Mouse (Mus musculus): ENCODE results near the gene Zmiz1. TPM values are rescaled to one million over a fixed set of nuclear protein-coding genes. Genes with fewer than 3 reads are reported as not detected.

The Zmiz1 gene
- polyA plus RNA-seq, 1 experiment from 2014 or later: 70.0 TPM

DNA sequence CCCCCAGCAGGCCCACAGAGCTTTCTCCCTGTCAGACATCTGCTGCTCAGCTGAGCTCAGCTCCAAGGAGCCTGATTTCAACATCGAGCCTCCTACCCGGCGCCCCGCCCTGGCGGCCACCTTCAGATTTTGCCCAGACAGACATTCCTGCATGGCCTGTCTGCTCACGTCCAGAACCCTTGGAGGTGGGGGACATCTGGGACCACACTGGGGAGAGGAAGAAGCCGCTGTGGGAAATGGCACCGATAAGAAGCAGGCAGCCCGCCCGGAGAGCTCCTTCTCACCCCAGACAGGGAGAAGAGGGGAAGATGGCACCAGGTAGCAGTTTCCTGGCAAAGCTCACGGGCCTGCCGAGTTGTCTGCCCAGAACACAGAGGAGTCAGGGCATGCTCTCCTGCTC lies 140.9 kb downstream of the Zmiz1 start:
- Histone ChIP-seq H3K4me3 (replicated peaks; ENCODE audit: low read length) (no peak overlapping the region), H3K27ac (peak overlapping the region; percentile 3; the same call in 1 of the 2 replicates), H3K9ac (no peak overlapping the region), H3K27me3 (ENCODE audit: control insufficient read depth, insufficient read depth, low read length) (no peaks in the 10 kb centered on the region), H3K4me1 (replicated peaks; ENCODE audit: control insufficient read depth, insufficient read depth, low read length) (peaks cover 15% of the 10 kb centered on the region), H3K36me3 (replicated peaks; ENCODE audit: control insufficient read depth, insufficient read depth) (peaks cover 23% of the 10 kb centered on the region), H3K4me2 (replicated peaks) (no peak overlapping the region), H3K9me3 (ENCODE audit: control insufficient read depth, low read length) (no peaks in the 10 kb centered on the region)
- no peak for ATAC-seq (ENCODE audit: low FRiP score)
- WGBS: 80% methylated on average over 12 of the region's 12 CpGs
- no peak for DNase-seq (ENCODE audit: low spot score)

GRCm38 (mm10) chr14:25600358-25600757 lies 141.4 kb downstream of the Zmiz1 start:
- 87% methylated on average over 7 of the region's 7 CpGs for WGBS
- Histone ChIP-seq H3K4me3 (replicated peaks; ENCODE audit: low read length) (no peak overlapping the region), H3K4me1 (replicated peaks; ENCODE audit: control insufficient read depth, insufficient read depth, low read length) (peaks cover 14% of the 10 kb centered on the region; the same call in 1 of the 2 replicates), H3K36me3 (replicated peaks; ENCODE audit: control insufficient read depth, insufficient read depth) (peaks cover 23% of the 10 kb centered on the region), H3K9ac (no peak overlapping the region), H3K9me3 (ENCODE audit: control insufficient read depth, low read length) (no peaks in the 10 kb centered on the region), H3K27ac (no peak overlapping the region; the same call in 1 of the 2 replicates), H3K4me2 (replicated peaks) (no peak overlapping the region), H3K27me3 (ENCODE audit: control insufficient read depth, insufficient read depth, low read length) (no peaks in the 10 kb centered on the region)
- DNase-seq (ENCODE audit: low spot score) (no peak), ATAC-seq (ENCODE audit: low FRiP score) (no peak)

GRCm38 (mm10) chr14:25600951-25601350 lies 142.0 kb downstream of the Zmiz1 start:
- Histone ChIP-seq H3K4me3 (replicated peaks; ENCODE audit: low read length) (no peak overlapping the region), H3K36me3 (replicated peaks; ENCODE audit: control insufficient read depth, insufficient read depth) (peaks cover 20% of the 10 kb centered on the region), H3K9ac (no peak overlapping the region), H3K27me3 (ENCODE audit: control insufficient read depth, insufficient read depth, low read length) (no peaks in the 10 kb centered on the region), H3K9me3 (ENCODE audit: control insufficient read depth, low read length) (no peaks in the 10 kb centered on the region), H3K27ac (peak overlapping the region; percentile 47; the same call in 1 of the 2 replicates), H3K4me1 (replicated peaks; ENCODE audit: control insufficient read depth, insufficient read depth, low read length) (peaks cover 20% of the 10 kb centered on the region), H3K4me2 (replicated peaks) (no peak overlapping the region)
- DNase-seq (ENCODE audit: low spot score) (no peak), ATAC-seq (ENCODE audit: low FRiP score) (no peak)
- 69% methylated on average over 2 of the region's 2 CpGs for WGBS

DNA sequence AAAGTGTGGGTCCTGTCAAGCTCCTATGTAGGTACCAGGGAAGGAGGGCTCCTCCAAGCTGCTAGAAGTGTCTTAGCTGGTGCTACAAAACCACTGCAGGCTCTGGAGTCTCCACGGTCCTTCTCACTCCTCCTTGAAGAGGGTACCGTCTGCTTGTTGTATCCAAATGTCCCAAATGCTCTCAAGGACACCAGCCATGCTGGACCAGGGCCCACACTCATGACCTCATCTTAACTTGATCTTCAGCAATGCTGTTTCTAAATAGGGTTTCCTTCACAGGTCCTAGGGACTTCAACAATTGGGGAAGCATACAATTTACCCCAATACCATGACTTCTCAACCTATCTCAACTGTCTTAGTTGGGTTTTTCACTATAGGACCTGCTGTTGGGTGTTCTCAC lies 143.0 kb downstream of the Zmiz1 start:
- H3K27ac ChIP-seq: no peak overlapping the region
- ATAC-seq (ENCODE audit: low FRiP score): no peak
- peaks cover 17% of the 10 kb centered on the region; the same call in 1 of the 2 replicates for H3K36me3 ChIP-seq (replicated peaks; ENCODE audit: control insufficient read depth, insufficient read depth)
- DNase-seq (ENCODE audit: low spot score): no peak
- no peak overlapping the region for H3K9ac ChIP-seq
- WGBS: 98% methylated on average over 2 of the region's 2 CpGs
- no peak overlapping the region for H3K4me2 ChIP-seq (replicated peaks)
- peaks cover 30% of the 10 kb centered on the region for H3K4me1 ChIP-seq (replicated peaks; ENCODE audit: control insufficient read depth, insufficient read depth, low read length)
- no peak overlapping the region for H3K4me3 ChIP-seq (replicated peaks; ENCODE audit: low read length)
- H3K27me3 ChIP-seq (ENCODE audit: control insufficient read depth, insufficient read depth, low read length): no peaks in the 10 kb centered on the region
- H3K9me3 ChIP-seq (ENCODE audit: control insufficient read depth, low read length): no peaks in the 10 kb centered on the region

GRCm38 (mm10) chr14:25604395-25605142 lies 145.6 kb downstream of the Zmiz1 start:
- H3K4me3 ChIP-seq (replicated peaks; ENCODE audit: low read length): no peak overlapping the region
- no peaks in the 10 kb centered on the region for H3K9me3 ChIP-seq (ENCODE audit: control insufficient read depth, low read length)
- peaks cover 4% of the 10 kb centered on the region; the same call in 1 of the 2 replicates for H3K36me3 ChIP-seq (replicated peaks; ENCODE audit: control insufficient read depth, insufficient read depth)
- peaks cover 41% of the 10 kb centered on the region for H3K4me1 ChIP-seq (replicated peaks; ENCODE audit: control insufficient read depth, insufficient read depth, low read length)
- no peak overlapping the region; the same call in 1 of the 2 replicates for H3K9ac ChIP-seq
- no peak overlapping the region for H3K4me2 ChIP-seq (replicated peaks)
- no peak overlapping the region for H3K27ac ChIP-seq
- ATAC-seq (ENCODE audit: low FRiP score) (no peak), DNase-seq (ENCODE audit: low spot score) (no peak)
- H3K27me3 ChIP-seq (ENCODE audit: control insufficient read depth, insufficient read depth, low read length): no peaks in the 10 kb centered on the region
- 6% methylated on average over 18 of the region's 18 CpGs for WGBS

DNA sequence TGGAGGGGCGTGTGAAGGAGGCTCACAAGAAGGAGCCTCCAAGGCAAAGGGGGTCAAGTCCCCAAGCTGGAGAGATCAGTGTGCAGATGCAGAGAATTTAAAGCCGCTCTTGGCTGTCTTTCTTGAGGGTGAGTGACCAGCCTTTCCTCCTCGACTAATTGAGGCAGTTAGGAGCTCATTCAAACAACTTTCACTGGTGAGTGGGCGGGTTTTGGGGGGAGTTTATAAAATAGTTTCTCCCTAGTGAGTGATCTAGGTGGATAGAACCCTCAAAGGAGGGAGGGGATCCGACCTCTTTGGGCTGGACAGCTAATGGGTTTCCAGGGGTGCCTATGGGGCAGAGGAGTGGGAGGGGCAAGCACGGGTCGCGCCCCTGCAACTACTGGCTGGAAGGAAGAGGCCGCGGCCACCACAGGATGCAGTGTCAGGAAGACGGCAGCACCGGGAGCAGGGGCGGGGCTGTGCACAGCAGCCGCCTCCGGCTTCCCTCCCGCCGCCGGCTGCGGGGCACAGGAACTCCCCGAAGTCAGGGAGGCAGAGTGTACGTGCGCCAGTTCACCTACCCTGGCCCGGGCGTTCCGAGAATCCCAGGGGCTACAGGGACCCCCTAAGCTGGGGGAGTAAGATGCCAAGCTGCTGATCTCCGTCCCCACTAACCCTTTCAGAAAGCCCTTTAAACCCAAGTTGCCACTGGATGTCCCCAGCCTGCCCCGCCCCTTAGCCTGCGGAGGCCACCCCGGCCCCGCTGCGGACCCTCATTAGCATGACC lies 147.6 kb downstream of the Zmiz1 start:
- peak overlapping the region; percentile 92 for H3K4me2 ChIP-seq (replicated peaks)
- H3K27ac ChIP-seq: peak overlapping the region; percentile 99
- H3K27me3 ChIP-seq (ENCODE audit: control insufficient read depth, insufficient read depth, low read length): no peaks in the 10 kb centered on the region
- no peaks in the 10 kb centered on the region for H3K36me3 ChIP-seq (replicated peaks; ENCODE audit: control insufficient read depth, insufficient read depth)
- no peaks in the 10 kb centered on the region for H3K9me3 ChIP-seq (ENCODE audit: control insufficient read depth, low read length)
- DNase-seq (ENCODE audit: low spot score) (no peak), ATAC-seq (ENCODE audit: low FRiP score) (peak; percentile 19)
- H3K9ac ChIP-seq: peak overlapping the region; percentile 97
- peaks cover 53% of the 10 kb centered on the region for H3K4me1 ChIP-seq (replicated peaks; ENCODE audit: control insufficient read depth, insufficient read depth, low read length)
- WGBS: 1% methylated on average over 31 of the region's 31 CpGs
- peak overlapping the region; percentile 58 for H3K4me3 ChIP-seq (replicated peaks; ENCODE audit: low read length)

DNA sequence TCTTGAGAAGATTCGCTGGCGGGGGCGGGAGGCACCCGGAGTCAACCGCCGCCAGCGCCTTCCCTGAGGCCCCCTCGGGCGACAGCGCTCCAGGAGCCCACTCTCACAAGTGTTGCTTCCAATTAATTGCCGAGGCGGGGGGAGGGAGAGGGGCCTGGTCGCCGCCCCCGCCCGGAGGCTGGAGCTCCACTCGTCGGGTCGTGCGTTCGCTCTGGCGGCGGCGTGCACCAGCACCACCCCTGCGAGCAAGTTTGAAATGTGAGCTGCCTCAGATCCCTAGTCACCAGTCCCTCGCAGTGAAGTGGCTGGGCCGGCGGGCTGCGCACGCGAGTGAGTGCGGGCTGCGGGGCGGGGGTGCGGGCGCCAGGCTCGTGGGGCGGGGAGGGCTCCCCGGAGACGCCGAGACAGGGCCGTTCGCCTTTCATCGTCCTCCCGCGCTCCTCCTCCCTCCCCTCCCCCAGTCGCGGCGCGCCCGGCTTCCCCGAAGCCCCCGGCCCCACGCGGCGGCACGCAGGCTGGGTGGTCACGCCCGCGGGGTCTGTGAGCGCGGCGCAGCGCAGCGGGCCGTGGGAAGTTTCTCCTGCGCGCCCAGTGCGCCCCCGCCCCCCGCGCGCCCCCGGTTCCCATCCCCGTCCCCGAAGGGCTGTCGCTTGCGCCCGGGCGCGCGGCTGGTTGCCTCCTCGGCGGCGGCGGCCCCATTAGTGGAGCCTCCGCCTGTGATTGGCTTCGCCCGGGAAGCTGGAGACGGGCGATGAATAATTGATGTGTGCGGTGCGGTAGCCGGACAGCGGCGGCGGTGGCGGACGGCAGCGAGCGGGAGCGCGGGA lies 148.4 kb downstream of the Zmiz1 start:
- Histone ChIP-seq H3K36me3 (replicated peaks; ENCODE audit: control insufficient read depth, insufficient read depth) (no peaks in the 10 kb centered on the region), H3K27me3 (ENCODE audit: control insufficient read depth, insufficient read depth, low read length) (no peaks in the 10 kb centered on the region), H3K4me1 (replicated peaks; ENCODE audit: control insufficient read depth, insufficient read depth, low read length) (peaks cover 60% of the 10 kb centered on the region), H3K27ac (peak overlapping the region; percentile 99), H3K9ac (peak overlapping the region; percentile 97), H3K9me3 (ENCODE audit: control insufficient read depth, low read length) (no peaks in the 10 kb centered on the region), H3K4me2 (replicated peaks) (peak overlapping the region; percentile 92), H3K4me3 (replicated peaks; ENCODE audit: low read length) (peak overlapping the region; percentile 58)
- peak; percentile 84 for ATAC-seq (ENCODE audit: low FRiP score)
- peak; percentile 77 for DNase-seq (ENCODE audit: low spot score)
- WGBS: under 1% methylated on average over 70 of the region's 103 CpGs

GRCm38 (mm10) chr14:25607968-25608491 lies 149.0 kb downstream of the Zmiz1 start:
- H3K9me3 ChIP-seq (ENCODE audit: control insufficient read depth, low read length): no peaks in the 10 kb centered on the region
- H3K4me1 ChIP-seq (replicated peaks; ENCODE audit: control insufficient read depth, insufficient read depth, low read length): peaks cover 58% of the 10 kb centered on the region
- ATAC-seq (ENCODE audit: low FRiP score) (peak; percentile 72), DNase-seq (ENCODE audit: low spot score) (peak; percentile 64)
- H3K9ac ChIP-seq: peak overlapping the region; percentile 97
- H3K36me3 ChIP-seq (replicated peaks; ENCODE audit: control insufficient read depth, insufficient read depth): no peaks in the 10 kb centered on the region
- H3K27ac ChIP-seq: peak overlapping the region; percentile 99
- under 1% methylated on average over 31 of the region's 53 CpGs for WGBS
- H3K4me3 ChIP-seq (replicated peaks; ENCODE audit: low read length): peak overlapping the region; percentile 58
- H3K27me3 ChIP-seq (ENCODE audit: control insufficient read depth, insufficient read depth, low read length): no peaks in the 10 kb centered on the region
- H3K4me2 ChIP-seq (replicated peaks): peak overlapping the region; percentile 92
